Mouse (Mus musculus) hindbrain, embryonic 13.5 days (tissue): Measurements from ENCODE around the gene Pde6g. TPM values are rescaled to one million over a fixed set of nuclear protein-coding genes. Genes with fewer than 3 reads are reported as not detected.

ENCODE experiments used
- ATAC-seq: fragments of 200-750 bp; cut with Nextera tagmentation; 2 replicates; pipeline ENCODE4 v1.8.0; 2017; ENCODE audit warnings: moderate TSS enrichment; ENCODE audit not compliant: low FRiP score
- H3K27ac ChIP-seq: fragments of 300-500 bp; sonication (generic); 2 replicates; pipeline ENCODE4 v1.5.1; 2015; ENCODE audit warnings: inconsistent platforms, mild to moderate bottlenecking, moderate library complexity
- H3K27me3 ChIP-seq: fragments of 300-500 bp; sonication (generic); 2 replicates; pipeline ENCODE4 v1.6.1; 2015; ENCODE audit warnings: mild to moderate bottlenecking, inconsistent platforms
- H3K36me3 ChIP-seq: fragments of 300-500 bp; sonication (generic); 2 replicates; pipeline ENCODE4 v1.6.1; 2015; ENCODE audit warnings: mild to moderate bottlenecking, inconsistent platforms
- H3K4me1 ChIP-seq: fragments of 300-500 bp; sonication (generic); replicated peaks from 2 replicates; pipeline ENCODE4 v1.6.1; 2015; ENCODE audit warnings: inconsistent platforms
- H3K4me2 ChIP-seq: fragments of 300-500 bp; sonication (generic); 2 replicates; pipeline ENCODE4 v1.6.1; 2015; ENCODE audit warnings: inconsistent platforms, mild to moderate bottlenecking, moderate library complexity
- H3K4me3 ChIP-seq: fragments of 300-500 bp; sonication (generic); 2 replicates; pipeline ENCODE4 v1.5.1; 2015; ENCODE audit warnings: mild to moderate bottlenecking, inconsistent platforms
- H3K9ac ChIP-seq: fragments of 300-500 bp; sonication (generic); 2 replicates; pipeline ENCODE4 v1.6.1; 2015; ENCODE audit warnings: mild to moderate bottlenecking, inconsistent platforms
- H3K9me3 ChIP-seq: fragments of 300-500 bp; sonication (generic); 2 replicates; pipeline ENCODE4 v1.6.1; 2016; ENCODE audit warnings: inconsistent platforms
- WGBS: fragments of 180-500 bp; shearing (Covaris S2); methylation state at CpG from one replicate; pipeline ENCODE4 v1.1.7; 2015; 5-methylcytosine and 5-hydroxymethylcytosine counted together
- polyA plus RNA-seq: library from polyadenylated mRNA; unstranded; fragments of >200 nt; fragmentation: Nextera tagmentation; extraction: Ambion mirVana; gene quantifications from 2 replicates; pipeline ENCODE4 v1.2.1, GENCODE M21; 2015

Gene Pde6g
- polyA plus RNA-seq, 1 experiment from 2014 or later = 0.44 TPM

GRCm38 (mm10) chr11:120404814-120405213, 48.5 kb downstream of the Pde6g start:
- WGBS = 94% methylated on average over 1 of the region's 1 CpGs
- Histone ChIP-seq H3K27me3 (no peaks in the 10 kb centered on the region), H3K27ac (no peak overlapping the region), H3K9me3 (no peaks in the 10 kb centered on the region), H3K4me2 (no peak overlapping the region), H3K4me1 (no peaks in the 10 kb centered on the region), H3K9ac (no peak overlapping the region), H3K4me3 (no peak overlapping the region), H3K36me3 (peaks cover 96% of the 10 kb centered on the region)
- no peak for ATAC-seq

GRCm38 (mm10) chr11:120399319-120399718, 54.0 kb downstream of the Pde6g start:
- Histone ChIP-seq H3K4me3 (no peak overlapping the region), H3K4me1 (no peaks in the 10 kb centered on the region), H3K27ac (no peak overlapping the region), H3K4me2 (no peak overlapping the region), H3K9me3 (no peaks in the 10 kb centered on the region), H3K36me3 (peaks cover 79% of the 10 kb centered on the region), H3K9ac (no peak overlapping the region), H3K27me3 (no peaks in the 10 kb centered on the region)
- WGBS = 96% methylated on average over 2 of the region's 2 CpGs
- no peak for ATAC-seq

Other genes starting within 250 kb of the Pde6g start
- 13.6 and 17.0 TPM in 2 replicates for gene Bahcc1, start 220.6 kb downstream of the Pde6g start, polyA plus RNA-seq
- gene Actg1, start 105.0 kb downstream of the Pde6g start, polyA plus RNA-seq = 4,110 and 4,339 TPM in 2 replicates
- 1.6 and 2.6 TPM in 2 replicates for gene Fscn2, start 92.0 kb downstream of the Pde6g start, polyA plus RNA-seq
- gene Faap100, start 74.7 kb downstream of the Pde6g start, polyA plus RNA-seq = 74.6 and 82.4 TPM in 2 replicates
- 32.5 and 33.8 TPM in 2 replicates for gene Nploc4, start 15.8 kb downstream of the Pde6g start, polyA plus RNA-seq
- gene Tspan10, start 10.9 kb downstream of the Pde6g start, polyA plus RNA-seq = not detected in 2 replicates
- gene Oxld1, start 4.6 kb upstream of the Pde6g start, polyA plus RNA-seq = 10.5 and 10.6 TPM in 2 replicates
- gene Ccdc137, start 4.6 kb upstream of the Pde6g start, polyA plus RNA-seq = 26.3 and 27.3 TPM in 2 replicates
- 58.9 and 63.2 TPM in 2 replicates for gene Arl16, start 14.1 kb upstream of the Pde6g start, polyA plus RNA-seq
- 108 TPM in 2 replicates for gene Mrpl12, start 31.1 kb upstream of the Pde6g start, polyA plus RNA-seq
- gene Slc25a10, start 38.3 kb upstream of the Pde6g start, polyA plus RNA-seq = 32.0 and 32.8 TPM in 2 replicates
- gene Gcgr, start 77.2 kb upstream of the Pde6g start, polyA plus RNA-seq = 0.19 and 0.30 TPM in 2 replicates
- 234 and 241 TPM in 2 replicates for gene Mcrip1, start 96.2 kb upstream of the Pde6g start, polyA plus RNA-seq
- not detected in 2 replicates for gene Ppp1r27, start 97.6 kb upstream of the Pde6g start, polyA plus RNA-seq
- gene P4hb, start 119.8 kb upstream of the Pde6g start, polyA plus RNA-seq = 289 and 294 TPM in 2 replicates
- 471 and 481 TPM in 2 replicates for gene Arhgdia, start 128.1 kb upstream of the Pde6g start, polyA plus RNA-seq
- 267 and 290 TPM in 2 replicates for gene Alyref, start 144.9 kb upstream of the Pde6g start, polyA plus RNA-seq
- gene Anapc11, start 144.9 kb upstream of the Pde6g start, polyA plus RNA-seq = 179 and 192 TPM in 2 replicates
- gene Npb, start 155.0 kb upstream of the Pde6g start, polyA plus RNA-seq = 0.79 and 1.3 TPM in 2 replicates
- 169 and 174 TPM in 2 replicates for gene Pcyt2, start 164.4 kb upstream of the Pde6g start, polyA plus RNA-seq
- gene Sirt7, start 171.7 kb upstream of the Pde6g start, polyA plus RNA-seq = 50.4 and 50.6 TPM in 2 replicates
- 27.5 and 30.8 TPM in 2 replicates for gene Mafg, start 180.1 kb upstream of the Pde6g start, polyA plus RNA-seq
- 22.9 and 23.3 TPM in 2 replicates for gene Pycr1, start 190.3 kb upstream of the Pde6g start, polyA plus RNA-seq
- 0.36 and 0.77 TPM in 2 replicates for gene Myadml2, start 194.7 kb upstream of the Pde6g start, polyA plus RNA-seq
- 0.91 and 0.98 TPM in 2 replicates for gene Notum, start 207.7 kb upstream of the Pde6g start, polyA plus RNA-seq
- 152 and 161 TPM in 2 replicates for gene Aspscr1, start 219.5 kb upstream of the Pde6g start, polyA plus RNA-seq